Mouse (Mus musculus) right cerebral cortex, postnatal 25 days (tissue): ENCODE data around the gene Gpr162.

ENCODE experiments used
- DNase-seq: peaks from one replicate; pipeline ENCODE4 v3.0.0; 2022

The Gpr162 gene

DNA sequence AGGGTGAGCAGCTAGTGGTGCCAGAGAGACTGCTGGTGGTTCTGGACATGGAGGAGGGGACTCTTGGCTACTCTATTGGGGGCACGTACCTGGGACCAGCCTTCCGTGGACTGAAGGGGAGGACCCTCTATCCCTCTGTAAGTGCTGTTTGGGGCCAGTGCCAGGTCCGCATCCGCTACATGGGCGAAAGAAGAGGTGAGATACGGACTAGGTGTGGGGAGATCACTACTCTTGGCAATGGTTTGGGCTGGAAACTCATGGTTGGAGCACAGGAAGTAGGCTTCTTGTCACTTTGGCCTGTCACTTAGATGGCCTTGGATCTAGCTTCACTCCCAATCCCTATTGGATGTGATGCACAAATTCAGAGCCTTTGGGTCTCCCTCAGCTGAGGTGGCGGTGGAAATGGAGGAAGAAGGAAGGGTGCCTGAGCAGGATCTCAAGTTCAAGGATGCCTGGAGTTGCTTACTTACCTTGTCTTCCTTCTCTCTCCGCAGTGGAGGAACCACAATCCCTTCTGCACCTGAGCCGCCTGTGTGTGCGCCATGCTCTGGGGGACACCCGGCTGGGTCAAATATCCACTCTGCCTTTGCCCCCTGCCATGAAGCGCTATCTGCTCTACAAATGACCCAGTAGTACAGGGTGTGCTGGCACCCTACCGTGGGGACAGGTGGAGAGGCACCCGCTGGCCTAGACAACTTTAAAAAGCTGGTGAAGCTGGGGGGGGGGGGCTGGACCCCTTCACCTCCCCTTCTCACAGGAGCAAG is 53.8 kb downstream of the Gpr162 start:
- DNase-seq, result no peak

DNA sequence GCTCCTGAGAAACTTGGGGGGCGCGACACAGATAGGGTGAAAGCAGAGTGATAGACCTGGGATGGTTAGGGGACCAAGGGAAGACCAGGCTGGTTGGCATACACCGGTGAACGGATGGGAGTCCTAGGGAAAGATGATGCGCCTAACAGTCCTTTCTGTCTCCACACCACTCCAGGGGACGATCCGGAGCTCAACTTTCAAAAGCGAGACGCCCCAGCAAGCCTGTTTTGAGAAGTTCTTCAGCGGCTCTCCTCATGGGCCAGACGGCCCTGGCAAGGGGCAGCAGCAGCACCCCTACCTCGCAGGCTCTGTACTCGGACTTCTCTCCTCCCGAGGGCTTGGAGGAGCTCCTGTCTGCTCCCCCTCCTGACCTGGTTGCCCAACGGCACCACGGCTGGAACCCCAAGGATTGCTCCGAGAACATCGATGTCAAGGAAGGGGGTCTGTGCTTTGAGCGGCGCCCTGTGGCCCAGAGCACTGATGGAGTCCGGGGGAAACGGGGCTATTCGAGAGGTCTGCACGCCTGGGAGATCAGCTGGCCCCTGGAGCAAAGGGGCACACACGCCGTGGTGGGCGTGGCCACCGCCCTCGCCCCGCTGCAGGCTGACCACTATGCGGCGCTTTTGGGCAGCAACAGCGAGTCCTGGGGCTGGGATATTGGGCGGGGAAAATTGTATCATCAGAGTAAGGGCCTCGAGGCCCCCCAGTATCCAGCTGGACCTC is 54.6 kb downstream of the Gpr162 start:
- peak; percentile 72 for DNase-seq
